Mouse (Mus musculus) cerebellum, postnatal 14 days (tissue): ENCODE data around the gene Aox1.

Experiments
- DNase-seq, 2 experiments: peaks; one replicate each; pipeline ENCODE4 v3.0.0; 2021; ENCODE audit warnings: mixed read lengths in 2 of 2

The Aox1 gene

DNA sequence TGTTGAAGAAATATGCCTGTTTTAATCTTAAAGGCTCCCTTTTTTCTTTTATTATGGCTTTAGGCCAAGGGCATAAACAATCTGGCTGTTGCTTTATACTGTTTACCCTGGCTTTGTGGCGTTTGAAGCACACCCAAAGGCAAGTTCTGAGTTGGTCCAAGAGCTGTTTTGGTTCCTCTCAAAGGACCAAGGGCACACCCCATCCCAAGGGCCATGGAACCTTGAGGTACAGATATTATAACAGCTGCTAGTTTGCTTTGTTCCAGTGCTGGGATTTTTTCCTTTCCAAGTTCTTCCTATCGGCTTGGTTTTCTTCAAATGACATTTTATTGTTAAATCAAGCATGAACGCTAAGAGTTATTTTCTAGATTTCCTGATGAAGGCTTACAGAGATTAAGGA lies 35.9 kb downstream of the Aox1 start:
- DNase-seq = no peak

DNA sequence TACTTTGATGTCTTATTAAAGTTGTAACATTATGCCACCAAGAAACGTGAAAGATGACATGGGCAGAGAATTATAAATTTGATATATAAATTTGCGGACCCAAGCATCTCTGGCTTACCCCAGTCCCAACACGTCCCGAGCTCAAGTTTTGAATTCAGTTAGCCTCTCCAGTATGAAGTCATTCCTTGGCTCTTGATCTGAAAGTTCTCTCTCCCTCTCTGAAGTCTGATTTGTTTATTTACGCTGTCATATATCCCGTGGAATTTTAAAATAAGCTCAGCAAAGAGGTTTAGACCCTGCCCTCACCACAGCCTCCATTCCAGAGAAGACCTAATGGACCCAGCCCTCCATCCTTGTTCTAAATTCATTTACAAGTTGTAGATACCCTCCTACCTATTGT lies 39.5 kb downstream of the Aox1 start:
- no peak for DNase-seq

DNA sequence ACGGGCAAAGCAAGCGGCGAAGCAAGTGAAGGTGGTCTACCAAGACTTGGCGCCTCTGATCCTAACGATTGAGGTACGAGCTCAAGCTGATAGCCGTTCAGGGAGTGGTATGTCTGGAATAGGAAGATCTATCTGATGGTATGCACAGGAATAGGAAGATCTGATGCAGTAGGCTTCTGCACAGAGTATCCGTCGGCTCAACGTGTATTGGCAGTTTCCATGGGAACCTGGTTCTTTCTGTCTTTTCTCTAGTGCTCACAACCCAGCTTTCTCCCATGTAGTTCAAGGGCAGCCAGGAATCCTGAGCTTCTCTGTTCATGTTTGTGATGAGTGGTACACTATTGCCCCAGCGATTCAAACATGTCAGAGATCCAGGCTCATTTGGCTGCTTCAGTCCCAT lies 40.4 kb downstream of the Aox1 start:
- no peak for DNase-seq

GRCm38 (mm10) chr1:58071006-58071405 lies 41.3 kb downstream of the Aox1 start:
- no peak for DNase-seq

GRCm38 (mm10) chr1:58071509-58071908 lies 41.8 kb downstream of the Aox1 start:
- no peak for DNase-seq

- DNase-seq = no peak
Observed at GRCm38 (mm10) chr1:58072416-58072815, 42.7 kb downstream of the Aox1 start.

- DNase-seq = no peak
Observed at GRCm38 (mm10) chr1:58072991-58073730, 43.4 kb downstream of the Aox1 start.

DNA sequence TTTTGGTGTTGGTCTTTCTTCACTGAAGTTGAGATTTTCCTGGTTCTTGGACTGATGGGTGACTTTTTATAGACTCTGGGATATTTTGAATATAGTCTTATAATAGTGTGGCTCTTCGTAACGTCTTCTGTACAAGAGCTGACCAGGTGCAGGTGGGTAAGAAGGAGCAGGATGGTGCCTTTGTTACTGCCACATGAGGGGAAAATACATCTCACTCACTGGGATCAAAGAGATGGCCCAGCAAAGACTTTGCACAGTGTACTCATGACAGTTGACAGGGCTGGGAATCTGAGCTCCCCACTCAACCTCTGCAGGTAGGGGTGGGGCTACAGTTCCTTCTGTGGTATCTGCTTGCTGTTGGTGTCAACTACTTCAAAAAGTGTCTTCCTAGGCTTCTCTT lies 44.5 kb downstream of the Aox1 start:
- no peak for DNase-seq

DNA sequence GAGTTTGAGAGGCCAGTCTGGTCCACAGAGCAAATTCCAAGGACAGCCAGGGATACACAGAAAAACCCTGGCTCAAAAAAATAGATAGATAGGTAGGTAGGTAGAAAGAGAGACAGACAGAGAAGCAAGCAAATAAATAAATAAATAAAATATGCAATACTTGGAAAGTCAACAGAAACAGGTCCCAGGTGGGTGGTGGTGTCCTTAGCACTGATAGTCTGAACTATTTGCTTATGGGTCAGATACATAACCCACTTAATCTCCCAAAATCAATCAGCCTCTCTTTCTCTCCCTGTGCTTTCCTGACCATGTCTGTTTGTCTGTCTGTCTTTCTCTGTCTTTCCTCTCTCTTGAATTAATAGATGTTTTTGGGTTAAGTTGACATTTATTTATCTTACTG lies 48.2 kb downstream of the Aox1 start:
- DNase-seq = no peak

DNA sequence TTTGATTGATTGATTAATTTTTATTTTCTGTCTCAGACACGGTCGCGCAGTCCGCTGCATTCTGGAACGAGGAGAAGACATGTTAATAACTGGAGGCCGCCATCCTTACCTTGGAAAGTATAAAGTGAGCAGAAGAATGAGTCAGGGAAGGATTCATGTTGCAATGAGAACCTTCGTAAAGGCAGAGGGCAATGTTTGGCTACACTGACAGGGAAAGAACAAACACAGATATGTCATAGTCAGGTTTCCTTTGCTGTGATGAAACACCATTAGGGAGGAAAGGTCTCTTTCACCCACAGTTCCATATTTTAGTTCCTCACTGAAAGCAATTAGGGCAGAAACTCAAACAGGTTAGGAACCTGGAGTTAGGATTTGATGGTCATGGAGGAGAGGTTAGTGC lies 48.7 kb downstream of the Aox1 start:
- no peak for DNase-seq

GRCm38 (mm10) chr1:58079689-58080088 lies 50.0 kb downstream of the Aox1 start:
- peak; percentile 11 for DNase-seq

GRCm38 (mm10) chr1:58080446-58080845 lies 50.7 kb downstream of the Aox1 start:
- DNase-seq = no peak

GRCm38 (mm10) chr1:58081356-58081755 lies 51.6 kb downstream of the Aox1 start:
- DNase-seq = no peak

GRCm38 (mm10) chr1:58089316-58089715 lies 59.6 kb downstream of the Aox1 start:
- peak; percentile 12 to 14 for DNase-seq

DNA sequence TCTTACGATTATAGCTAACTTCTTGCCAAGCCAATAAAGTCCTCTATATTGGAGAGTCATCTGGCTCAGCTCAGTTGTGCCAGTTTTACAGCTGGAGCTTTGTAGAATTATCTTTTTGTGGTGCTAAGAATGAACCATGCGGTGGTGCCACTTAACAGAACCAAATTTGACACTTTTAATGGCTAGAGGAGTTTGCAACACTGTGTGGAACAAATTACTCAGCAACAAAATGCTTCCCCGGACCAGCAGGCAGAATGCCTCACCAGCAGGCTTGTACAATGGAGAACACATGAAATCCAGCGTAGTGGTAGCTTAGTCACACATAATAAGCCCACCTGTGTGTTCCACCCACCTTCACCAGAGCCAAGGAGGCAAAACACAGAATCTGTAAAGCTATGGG lies 60.5 kb downstream of the Aox1 start:
- no peak for DNase-seq

DNA sequence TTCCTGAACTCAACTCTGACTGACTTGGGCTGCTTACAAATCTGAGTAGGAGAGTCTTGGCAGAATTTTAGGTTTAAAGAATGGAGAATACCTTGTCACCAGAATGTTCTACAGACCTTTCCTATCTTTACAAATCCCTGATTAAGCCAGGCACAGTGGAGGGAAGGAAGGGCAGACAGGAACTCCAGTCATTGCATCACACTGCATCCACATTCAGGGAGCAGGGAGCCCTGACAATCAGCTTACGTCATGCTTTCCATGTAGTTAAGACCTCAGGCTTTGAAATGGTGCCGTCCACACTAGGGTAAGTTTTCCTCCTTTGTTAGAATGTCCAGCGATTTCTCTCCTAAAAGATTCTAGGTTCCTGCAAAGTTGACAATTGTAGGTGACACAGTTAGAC lies 61.5 kb downstream of the Aox1 start:
- DNase-seq = no peak

DNA sequence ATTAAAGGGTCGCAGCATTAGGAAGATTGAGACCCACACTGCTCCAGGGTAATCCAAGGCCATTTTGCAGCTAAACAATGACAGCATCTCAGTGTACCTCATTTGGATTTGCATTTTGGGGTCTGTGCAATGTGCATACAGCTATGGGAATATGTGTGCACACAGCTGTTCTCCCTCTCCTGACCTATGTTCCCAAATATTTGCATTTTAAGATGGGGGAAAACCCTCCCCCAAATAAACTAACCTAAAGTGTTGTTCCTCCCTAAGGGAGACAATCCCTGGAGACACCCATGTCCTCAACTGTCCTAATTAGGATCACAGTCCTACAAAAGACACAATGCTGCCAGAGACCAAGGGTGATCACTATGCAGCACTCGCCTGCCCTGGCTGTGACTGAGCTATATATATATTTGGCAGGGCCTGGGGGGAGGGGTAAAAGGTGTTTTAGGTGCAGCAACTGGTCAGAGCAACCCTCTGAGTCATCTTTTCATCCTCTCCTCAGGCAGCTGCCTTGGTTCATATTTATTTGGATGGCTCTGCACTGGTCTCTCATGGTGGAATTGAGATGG lies 62.3 kb downstream of the Aox1 start:
- DNase-seq = no peak

DNA sequence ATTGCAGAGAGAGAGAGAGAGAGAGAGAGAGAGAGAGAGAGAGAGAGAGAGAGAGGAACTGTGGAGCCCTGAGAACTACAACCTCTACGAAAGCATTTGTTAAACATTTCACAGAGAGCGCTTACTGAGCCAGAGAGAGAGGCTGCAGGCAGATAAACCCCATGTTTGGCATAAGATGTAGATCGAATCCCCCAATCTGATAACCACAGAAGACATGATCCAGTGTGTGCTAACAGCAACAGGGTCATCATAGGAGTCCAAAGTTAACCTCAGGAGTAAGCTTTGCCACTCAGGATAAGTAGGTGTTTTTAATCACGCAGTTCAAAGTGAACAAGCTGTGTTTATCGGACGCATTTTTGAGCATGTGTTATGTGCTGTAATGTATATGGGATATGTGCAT lies 67.6 kb downstream of the Aox1 start:
- DNase-seq = no peak

GRCm38 (mm10) chr1:58099119-58099518 lies 69.4 kb downstream of the Aox1 start:
- DNase-seq = no peak

DNA sequence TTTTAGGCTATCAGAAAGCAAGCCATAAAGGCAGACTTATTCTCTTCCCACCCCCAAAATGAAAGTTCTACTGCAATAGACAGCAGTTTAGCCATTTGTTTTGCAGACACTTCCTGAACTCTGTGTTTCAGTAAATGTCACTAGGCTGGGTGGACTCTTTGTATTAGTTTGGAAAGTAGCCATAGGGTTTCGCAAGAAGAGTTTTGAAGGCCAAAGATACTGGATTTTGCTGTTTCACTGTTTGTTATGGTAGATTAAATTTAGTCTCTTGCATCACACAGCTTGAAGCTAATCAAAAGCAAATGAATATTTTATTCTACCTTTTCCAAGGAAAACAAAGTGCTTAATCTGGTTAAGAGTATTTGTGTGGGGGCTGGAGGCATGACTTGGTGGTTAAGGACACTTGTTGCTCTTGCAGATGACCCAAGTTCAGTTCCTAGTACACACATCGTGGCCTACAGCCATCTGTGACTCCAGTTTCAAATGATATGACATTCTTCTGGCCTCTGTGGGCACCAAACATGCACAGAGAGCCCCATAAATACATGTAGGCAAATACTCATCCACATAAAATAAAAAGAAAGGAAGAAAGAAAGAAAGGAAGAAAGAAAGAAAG lies 71.9 kb downstream of the Aox1 start:
- DNase-seq = no peak

GRCm38 (mm10) chr1:58102494-58102893 lies 72.8 kb downstream of the Aox1 start:
- no peak for DNase-seq

DNA sequence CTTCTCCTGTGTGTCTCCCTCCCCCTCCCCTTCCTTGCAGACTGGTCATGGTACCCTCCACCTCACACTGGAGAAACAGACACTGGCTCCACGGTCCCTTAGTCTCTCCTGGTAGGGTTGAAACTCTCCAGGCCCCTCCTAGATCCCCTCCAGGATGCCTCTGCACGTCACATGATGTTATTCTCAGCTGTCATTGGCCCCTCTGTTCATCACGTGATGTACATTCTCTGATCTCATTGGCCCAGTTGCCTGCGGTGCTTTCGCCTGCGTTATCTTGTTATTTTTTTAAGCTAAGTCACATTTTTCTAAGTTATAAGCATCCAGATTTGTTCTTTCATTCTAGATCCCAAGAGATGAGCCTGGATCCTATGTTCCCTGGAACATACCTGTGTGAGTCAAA lies 76.0 kb downstream of the Aox1 start:
- no peak for DNase-seq

- no peak for DNase-seq
Observed at GRCm38 (mm10) chr1:58107066-58107465, 77.3 kb downstream of the Aox1 start.

DNA sequence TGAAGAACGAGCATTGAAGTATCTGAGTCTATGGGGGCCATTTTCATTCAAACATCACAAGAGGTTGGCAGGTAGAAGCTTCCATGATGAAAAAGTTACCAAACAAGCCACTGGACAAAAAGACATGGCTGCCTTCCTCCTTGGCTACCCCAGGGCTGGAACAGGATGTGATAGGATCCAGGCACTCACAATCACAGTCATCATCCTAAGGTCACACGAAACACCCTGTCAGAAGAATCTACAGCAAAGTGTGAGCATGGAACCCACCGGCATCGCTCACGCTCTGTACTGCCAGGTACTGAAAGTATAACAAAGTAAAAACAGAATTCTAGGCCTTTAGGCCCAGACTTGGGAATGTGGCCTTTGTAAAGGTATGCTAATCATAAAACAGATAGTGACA lies 80.5 kb downstream of the Aox1 start:
- no peak for DNase-seq

GRCm38 (mm10) chr1:58111315-58111714 lies 81.6 kb downstream of the Aox1 start:
- DNase-seq = no peak
